Mouse (Mus musculus) cerebellum, postnatal 4 days (tissue): Measurements from ENCODE around the gene Ttll4.
A peak's percentile ranks its signal among the peaks of the same experiment; 100 is the strongest.

Experiments used
- DNase-seq, 2 experiments: peaks; one replicate each; pipeline ENCODE4 v3.0.0; 2022; ENCODE audit warnings: low spot score in 2 of 2, mixed read lengths in 1 of 2

The Ttll4 gene

DNA sequence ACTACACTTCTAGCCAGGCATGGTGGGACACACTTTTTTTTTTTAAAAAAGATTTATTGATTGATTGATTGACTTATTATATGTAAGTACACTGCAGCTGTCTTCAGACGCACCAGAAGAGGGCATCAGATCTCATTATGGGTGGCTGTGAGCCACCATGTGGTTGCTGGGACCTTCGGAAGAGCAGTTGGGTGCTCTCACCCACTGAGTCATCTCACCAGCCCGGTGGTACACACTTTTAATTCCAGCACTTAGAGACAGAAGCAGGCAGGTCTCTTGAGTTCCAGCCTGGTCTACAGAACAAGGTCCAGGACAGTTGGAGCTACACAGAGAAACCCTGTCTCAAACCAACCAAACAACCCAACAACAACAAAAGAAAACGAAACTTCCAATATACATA is 50.5 kb downstream of the Ttll4 start:
- no peak for DNase-seq

DNA sequence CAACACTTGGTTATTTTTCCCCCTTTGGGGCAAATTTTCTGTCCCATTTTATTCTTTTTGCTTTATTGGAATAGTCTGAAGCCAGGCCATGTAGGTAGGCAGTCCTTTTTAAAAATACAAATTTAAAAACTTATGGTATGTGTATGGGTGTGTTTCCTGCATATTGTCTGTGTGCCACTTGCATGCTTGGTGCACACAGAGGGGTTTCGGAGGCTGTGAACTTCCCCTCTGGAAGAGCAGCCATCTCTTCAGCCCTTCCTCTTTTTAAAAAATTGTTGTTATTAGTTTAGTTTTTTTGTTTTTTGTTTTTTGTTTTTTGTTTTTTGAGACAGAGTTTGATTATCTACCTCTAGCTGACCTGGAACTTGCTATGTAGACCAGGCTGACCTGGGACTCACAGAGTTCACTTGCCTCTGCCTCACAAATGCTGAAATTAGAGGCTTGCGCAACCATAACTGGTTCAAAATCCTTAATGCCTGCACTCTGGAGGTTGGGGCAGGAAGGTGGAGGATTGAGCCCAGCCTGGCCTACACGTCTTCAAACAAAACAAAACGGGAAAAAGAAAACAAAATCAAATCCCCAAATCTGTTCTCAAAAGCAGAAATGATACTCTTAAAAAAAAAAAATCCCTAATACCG is 51.0 kb downstream of the Ttll4 start:
- DNase-seq: no peak

DNA sequence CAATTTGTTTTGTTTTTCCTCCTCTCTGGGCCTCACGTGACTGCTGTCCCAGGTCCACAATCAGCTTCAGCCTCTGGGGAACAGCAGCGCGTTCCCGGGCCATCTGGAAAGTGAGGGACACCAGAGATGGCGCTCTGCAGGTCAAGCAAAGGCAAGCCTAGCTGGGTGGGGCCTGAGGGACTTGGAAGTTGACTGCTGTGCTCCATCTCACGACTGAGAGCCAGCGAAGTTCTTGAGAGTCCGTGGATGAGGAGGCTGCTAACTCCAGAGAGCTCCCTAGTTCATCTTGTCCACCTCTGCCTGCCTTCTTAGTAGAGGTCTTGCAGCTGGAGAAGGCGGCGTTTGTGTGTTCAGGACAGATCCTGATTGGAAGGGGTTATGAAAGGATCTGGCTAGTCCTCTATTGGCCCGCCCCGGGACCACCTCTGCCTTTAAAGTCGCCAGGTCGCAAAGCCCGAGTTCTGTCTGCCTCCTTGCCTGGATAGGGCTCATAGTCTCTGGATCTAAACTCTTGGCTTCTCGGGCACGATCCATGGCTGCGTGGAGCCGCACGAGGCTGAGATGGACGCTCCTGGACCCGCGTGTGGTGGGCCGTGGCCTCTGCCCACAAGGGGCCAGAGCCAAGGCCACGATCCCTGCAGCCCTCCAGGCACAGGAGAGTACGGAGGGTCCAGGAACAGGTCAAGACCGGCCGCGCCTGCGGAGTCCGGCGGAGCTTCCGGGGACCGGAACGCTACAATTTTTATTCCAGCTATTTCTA is 51.7 kb downstream of the Ttll4 start, which contains the start of gene Cyp27a1:
Gene Cyp27a1 (plus strand): TSS at position 476 of the 760 bp plus-strand sequence.
- peak in 1 of 2 experiments; percentile 26 for DNase-seq

DNA sequence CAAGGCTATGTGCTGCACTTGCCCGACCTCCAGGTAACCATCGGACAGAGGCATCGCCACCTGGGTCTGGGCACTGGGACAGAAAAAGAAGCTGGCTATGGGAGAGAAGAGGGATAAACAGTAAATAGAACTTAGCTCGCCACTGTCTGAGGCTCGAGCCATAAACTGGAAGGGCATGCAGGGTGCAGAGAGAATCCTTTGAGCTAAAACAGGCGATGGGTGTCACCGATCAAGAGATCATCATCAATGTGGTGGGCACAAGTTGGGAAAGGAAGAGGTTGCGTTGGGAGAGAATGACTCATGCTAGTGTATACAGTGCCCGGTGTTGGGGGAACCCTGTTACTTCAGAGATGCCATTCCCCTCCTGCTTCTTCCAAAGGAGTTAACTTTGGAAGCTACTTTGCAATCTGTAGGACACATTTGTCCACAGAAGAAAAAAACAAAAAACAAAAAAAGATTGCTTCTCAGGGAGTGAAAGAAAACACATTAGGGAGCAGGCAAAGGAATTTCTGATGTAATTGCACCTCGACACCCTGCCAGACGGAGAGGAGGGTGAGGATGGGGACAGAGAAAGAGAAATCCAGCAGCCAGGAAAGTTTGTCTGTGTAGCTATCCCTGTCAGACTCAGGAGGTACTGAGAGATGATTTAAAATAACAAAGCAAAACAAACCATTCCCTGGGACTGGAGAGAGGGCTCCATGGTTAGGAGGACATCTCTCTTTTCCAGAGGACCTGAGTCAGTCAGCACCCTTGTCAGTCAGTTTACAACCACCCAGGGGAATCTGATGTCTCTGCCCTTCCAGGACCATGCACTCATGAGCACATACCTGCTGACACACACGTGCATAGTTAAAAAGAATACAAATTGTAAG is 52.5 kb downstream of the Ttll4 start:
- no peak for DNase-seq

DNA sequence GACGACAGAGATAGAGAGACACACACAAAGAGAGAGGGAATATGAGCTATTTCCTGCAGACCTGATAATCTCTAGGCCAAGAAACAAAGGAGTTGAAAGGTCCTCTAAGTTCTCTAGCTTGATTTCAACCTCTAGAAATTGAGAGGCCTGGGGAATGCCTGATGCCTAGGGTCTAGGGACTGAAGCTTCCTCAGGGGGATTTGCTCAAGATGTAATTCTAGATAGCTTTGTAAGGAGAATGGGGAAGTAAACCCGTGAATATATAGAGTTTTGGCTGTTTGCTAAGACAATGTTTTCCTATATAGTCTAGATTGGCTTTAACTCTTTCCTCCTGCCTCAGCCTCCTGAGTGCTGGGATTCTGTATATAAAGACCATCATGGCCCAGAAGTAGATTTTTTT is 53.4 kb downstream of the Ttll4 start:
- no peak for DNase-seq

DNA sequence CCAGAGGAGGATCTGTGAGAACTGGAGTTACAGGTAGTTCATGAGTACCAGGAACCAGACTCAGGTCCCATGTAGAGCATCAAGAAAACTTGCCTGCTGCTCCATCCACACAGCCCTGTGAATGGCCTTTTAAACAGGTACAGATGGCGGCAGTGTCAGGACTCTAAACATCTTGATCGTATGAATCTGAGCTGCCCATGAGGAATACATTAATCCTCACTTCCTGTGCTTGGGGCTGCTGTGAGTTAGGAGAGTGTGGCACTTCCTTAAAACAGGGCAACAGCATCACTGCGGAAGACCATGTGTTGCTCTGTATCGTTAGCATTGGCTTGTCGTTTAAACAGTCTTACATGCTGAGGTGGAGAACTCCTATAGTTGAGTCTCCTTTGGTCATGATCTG is 53.9 kb downstream of the Ttll4 start:
- DNase-seq: no peak

DNA sequence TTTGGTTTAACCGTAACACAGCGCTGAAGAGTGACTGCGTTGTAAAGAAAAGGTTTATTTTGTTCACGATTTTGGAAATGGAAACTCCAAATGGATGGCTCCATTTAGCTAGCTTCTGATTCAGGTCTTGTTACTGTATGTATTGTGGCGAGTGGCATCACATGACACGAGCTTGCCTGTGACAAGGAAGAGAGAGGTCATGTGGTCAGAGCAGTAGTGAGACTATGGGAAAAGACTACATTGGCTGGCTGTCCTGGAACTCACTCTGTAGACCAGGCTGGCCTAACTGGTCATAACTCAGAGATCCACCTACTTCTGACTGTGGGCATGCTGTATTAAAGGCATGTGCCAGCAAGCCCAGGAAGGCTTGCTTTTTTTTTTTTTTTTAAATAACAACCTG is 54.3 kb downstream of the Ttll4 start:
- no peak for DNase-seq

DNA sequence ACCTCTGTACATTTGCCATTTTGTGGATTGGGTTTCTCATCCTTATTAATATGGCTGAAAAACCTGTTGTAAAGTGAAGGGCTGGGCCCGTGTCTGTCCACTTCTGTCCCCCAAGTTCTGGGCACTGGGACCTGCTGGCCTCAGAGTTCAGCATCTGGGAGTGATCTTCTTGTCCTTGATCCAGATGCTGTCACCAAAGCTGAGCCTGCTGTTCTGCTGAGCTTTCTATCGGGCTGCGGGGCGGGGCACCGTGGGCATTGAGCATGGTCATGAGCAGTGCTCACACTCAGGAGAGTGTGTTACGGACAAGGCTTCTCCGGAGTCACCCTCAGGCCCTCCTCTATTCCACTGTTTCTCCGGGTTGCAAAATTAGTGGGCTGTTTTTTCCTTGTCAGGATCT is 56.6 kb downstream of the Ttll4 start:
- DNase-seq: no peak

DNA sequence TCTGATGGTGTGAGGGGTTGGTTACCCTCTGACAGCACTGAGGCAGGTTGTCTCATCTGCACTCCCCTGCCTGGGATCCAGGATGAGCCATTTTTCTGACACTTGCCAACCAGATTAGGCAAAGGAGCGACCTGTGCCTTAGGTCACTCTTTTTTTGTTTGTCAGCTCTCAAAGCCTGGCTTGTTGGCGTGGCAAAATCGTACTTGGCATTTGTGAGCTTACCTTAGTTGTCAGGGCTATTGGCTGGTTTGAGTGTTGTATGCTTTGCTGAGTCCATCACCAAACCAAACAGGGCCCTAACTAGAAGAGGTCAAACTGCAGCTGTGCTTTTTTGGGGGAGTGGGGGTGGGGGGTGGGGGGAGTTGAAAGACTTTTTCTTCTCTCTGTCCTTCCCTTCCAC is 57.7 kb downstream of the Ttll4 start:
- DNase-seq: no peak

DNA sequence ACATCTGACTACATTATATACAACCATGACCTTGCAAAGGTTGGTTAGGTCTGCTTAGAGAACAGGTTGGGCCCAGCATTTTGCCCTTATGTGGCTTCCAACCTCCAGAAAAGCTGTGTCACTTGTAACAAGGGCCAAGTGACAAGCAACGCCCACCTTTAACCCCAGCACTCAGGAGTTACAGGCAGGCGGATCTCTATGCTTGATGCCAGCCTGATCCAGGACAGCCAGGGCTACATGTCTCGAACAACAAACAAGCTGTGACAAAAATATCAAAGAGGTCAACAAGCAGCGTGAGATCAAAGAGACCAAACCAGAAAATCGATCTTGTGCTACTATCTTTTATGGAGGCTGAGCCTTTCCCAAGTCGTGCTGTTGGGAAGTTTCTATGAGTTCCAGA is 60.1 kb downstream of the Ttll4 start:
- no peak for DNase-seq

DNA sequence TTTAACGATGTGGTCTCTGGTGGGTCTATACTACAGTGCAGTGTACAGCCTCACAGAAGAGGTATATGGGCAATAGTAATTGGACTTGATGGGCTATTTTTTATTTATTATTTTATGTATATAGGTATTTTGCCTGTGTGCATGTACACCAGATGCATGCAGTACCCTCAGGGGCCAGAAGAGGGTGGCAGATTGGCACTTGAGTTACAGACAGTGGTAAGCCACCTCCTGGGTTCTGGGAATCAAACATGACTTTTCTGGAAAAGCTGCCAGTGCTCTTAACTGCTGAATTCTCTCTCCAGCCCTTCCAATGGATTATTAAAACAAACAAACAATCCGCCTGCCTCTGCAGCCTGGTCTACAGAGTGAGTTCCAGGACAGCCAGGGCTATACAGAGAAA is 62.2 kb downstream of the Ttll4 start:
- peak in 1 of 2 experiments; percentile 29 for DNase-seq

DNA sequence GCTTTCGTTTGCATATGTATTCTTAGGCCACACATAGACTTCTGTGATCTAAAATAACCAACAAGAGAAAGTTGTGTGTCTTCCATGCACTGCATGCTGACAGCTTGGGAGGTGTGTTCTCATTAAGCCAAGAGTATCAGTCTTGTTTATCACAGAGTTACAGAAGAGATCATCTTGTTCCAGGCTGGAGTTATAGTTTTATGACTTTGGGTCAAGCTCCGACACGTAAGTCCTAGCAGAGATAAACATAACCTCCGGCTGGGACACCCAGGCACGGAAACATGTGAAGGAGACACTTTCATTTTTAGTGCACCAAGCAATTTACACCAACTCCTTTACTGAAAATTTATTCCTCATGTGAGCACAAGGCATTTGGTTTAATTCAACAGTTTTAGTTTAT is 64.6 kb downstream of the Ttll4 start:
- no peak for DNase-seq

DNA sequence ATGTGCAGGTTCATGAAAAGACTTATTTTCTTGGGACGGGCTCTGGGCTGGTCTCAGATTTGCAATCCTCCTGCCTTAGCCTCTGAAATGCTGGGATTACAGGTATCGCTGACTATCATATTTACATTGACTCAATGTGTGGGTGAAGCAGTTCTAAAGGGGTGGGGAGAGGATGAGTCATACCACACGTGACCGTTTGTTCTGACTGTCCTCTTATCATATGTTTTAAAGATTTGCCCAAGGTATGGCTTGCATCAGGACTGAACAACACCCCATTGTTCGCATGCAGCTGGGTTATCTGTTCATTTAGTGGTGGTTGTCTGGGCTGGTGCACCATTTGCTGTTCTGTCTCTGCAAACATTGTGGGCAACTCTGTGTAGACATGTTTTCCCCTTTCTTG is 65.1 kb downstream of the Ttll4 start:
- DNase-seq: no peak

DNA sequence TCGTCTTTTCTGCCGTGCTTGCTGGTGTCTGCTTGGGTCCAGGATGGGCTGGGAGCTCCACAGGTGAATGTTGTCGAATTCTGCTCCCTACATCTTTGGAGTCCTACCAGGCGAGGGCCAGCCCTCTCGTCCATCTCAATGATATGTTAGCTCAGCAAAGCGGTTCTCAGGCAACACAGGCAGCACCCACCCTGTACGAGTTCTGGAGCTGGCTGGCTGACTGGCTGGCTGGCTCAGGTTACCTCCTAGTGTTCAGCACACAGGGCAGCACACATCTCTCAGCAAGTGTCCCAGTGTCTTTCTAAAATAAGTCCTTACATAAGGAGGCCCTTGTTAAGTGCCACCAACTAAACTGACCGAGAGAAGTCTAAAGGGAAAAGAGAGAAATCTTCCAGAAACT is 66.9 kb downstream of the Ttll4 start:
- DNase-seq: no peak

DNA sequence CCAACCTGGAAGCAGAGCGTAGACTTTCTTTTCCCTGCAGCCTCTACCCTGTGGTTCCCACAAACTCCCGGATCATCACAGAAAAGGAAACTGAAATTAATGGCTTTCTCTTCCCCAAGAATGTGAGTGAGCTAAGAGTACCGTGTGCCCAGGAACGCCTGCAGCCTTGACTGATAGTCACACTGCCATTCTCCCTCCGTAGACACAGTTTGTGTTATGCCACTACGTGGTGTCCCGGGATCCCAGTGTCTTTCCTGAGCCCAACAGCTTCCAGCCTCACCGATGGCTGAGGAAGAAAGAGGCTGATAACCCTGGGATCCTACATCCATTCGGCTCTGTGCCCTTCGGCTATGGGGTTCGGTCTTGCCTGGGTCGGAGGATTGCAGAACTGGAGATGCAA is 75.4 kb downstream of the Ttll4 start:
- DNase-seq: no peak

DNA sequence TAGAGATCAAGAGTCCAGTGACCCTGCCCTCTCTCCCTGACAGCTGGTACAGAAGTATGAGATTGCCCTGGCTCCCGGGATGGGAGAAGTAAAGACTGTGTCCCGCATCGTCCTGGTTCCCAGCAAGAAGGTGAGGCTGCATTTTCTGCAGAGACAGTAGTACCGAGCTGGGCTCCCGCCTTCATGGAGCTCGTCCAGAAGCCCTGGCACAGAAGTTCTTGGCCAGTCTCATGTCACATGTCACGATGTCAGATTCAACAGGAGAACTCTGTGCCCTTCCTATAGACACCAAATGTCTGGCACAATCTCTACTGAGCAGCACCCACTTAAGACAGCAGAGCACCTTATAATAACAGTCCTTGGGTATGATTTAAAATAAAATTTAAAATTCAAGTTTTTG is 76.0 kb downstream of the Ttll4 start:
- DNase-seq: no peak

DNA sequence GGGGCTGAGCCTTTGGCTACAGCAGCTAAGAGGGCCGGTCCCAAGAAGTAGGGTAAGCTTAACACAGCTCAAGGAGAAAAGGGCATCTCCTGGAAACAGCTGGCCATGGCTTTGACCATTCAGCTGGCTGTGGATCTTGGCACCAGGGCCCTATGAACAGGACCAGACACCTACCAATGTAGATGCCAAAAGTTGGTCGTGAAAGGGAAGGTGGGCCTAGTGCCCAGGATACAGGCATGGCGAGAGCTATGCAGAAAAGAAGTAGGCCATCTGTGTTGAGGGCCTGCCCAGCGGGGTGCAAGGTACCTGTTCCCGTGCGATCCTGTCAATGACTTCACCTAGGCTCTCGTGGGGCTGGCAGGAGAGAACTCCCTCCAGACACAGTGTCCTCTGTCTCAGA is 79.3 kb downstream of the Ttll4 start:
- DNase-seq: no peak

DNA sequence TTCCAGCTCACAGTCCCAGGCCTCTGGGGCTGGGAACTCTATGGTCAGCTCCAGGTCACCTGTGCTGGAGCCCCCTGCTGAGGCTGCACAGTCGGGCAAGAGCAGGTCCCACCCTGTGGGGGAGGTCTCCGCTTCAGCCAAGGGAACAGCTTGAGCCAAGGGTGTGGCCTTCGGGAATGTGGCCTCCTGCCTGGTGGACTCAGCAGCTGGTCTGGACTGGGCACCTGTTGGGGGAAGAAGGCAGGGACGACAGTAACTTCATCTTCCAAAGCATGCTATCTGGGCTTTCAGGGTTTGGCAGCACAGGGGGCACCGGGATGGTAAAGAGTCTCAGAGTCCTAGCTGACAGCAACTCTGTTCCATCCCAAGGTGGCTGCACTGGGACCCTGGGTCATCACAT is 85.8 kb downstream of the Ttll4 start:
- DNase-seq: no peak

DNA sequence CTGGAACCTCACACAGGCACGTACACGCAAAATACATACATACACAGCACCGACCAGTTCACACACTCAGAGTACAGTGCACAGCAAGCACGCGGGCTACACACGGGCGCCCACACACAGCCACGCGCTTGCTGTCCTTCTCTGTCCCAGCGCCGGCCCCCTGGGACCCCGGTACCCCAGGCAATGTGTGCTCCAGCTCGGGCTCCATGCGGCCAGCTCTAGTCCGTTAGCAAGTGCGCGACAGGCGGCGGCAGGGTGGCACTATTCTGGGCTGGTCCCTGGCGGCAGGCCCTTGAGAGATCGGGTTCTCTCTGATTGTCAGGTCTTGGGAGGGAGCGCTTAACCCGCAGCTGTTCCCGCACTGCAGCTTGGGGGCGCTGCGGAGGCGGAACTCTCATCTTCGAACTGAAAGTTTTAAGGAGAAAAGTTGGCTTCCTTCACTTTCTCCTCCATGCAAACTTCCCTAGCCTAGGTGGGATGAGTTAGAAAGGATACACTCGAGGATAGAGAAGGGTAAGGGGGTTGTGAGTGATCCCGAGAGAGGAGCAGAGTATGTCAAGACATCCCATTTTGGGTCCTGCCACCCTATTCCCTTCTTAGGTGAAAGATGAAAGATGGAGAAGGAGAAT is 87.2 kb downstream of the Ttll4 start, which contains the start of gene Prkag3:
Gene Prkag3 (minus strand): TSS at position 579 of the 629 bp plus-strand sequence.
- DNase-seq: peak in 1 of 2 experiments; percentile 50

DNA sequence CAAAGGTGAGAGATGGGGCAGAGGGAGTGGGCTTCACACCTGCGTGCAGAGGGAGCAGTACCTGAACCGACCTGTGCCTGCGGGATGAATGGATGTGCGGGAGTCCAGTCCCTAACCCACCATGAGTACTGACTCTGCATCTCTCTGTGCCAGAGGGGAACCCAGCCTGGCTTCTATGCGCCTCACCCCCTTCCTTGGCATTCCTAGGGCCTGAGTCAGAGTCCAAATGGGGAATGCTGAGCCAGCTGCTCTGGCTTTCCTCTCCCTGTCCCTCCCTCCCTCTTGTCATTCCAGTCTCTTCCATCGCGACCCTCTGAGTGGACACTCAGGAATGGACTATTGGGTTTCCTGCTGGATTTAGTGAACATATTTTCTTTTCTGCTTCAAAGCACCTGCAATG is 87.8 kb downstream of the Ttll4 start:
- no peak for DNase-seq

DNA sequence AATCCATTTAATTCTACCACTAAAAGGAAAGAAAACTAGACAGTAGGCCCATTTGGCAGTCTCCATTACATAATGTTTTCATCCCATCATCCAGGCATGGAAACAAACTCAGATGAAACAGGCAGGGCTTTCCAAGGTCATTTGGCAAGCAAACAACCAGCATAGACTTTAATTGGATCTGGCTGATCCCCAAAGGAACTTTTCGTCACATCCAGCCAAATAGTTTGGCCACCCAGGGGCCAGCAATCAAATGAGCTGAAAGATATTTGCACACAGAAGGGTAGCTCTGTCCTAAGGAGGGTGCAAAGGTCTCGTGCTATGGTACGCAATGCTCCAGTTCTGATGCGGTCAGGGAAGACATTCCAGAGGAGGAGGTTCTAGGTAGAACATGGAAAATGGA is 89.1 kb downstream of the Ttll4 start:
- no peak for DNase-seq

DNA sequence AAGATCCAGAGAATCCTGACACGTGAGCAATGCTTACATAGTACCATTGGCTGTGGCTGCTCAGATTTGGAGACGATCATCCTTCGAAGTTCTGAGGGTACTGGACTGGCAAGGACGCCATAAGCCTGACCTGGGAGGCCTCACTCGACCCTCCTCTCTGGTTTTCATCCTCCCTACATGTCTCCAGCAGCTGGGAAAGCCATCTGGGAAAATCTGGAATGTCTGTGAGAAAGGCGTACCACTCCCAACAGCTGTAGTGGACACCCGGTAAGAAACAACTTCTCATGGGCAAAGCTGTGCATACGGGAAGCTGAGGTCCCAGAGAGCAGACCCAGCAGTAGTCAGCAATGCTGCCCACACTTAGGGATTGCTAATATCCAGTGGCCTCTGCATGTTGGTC is 90.6 kb downstream of the Ttll4 start:
- no peak for DNase-seq
